Mouse (Mus musculus): ENCODE data around the gene Ptk7. TPM values are rescaled to one million over a fixed set of nuclear protein-coding genes. Genes with fewer than 3 reads are reported as not detected.

The Ptk7 gene
- total and polyA plus RNA-seq, 2 experiments from 2014 or later: 17.2 to 57.9 TPM

GRCm38 (mm10) chr17:46619683-46620357, 9.5 kb downstream of the Ptk7 start:
- no peak for ATAC-seq (ENCODE audit: insufficient read depth, low read depth)
- no peak overlapping the region for H3K9ac ChIP-seq (replicated peaks; ENCODE audit: low read depth, low read length)
- H3K4me1 ChIP-seq (ENCODE audit: control insufficient read depth, insufficient read depth): peaks cover 68% of the 10 kb centered on the region
- 0 out of 2 replicates have a peak overlapping the region, but pooled peaks have one; percentile 5 for H3K27ac ChIP-seq (ENCODE audit: low read depth)
- H3K4me2 ChIP-seq (ENCODE audit: low read depth, low read length): no peak overlapping the region
- TF ChIP-seq EP300 (IDR thresholded peaks at IDR 0.05; ENCODE audit: low read depth) (no peak), CTCF (IDR thresholded peaks at IDR 0.05; ENCODE audit: low read depth) (no peak)
- 45% methylated on average over 16 of the region's 16 CpGs for WGBS
- H3K36me3 ChIP-seq (replicated peaks; ENCODE audit: control insufficient read depth, insufficient read depth, low read length): no peaks in the 10 kb centered on the region
- H3K9me3 ChIP-seq (replicated peaks; ENCODE audit: control insufficient read depth, low read length): no peaks in the 10 kb centered on the region
- DNase-seq (ENCODE audit: low spot score): no peak
- H3K4me3 ChIP-seq (ENCODE audit: low read depth, low read length): no peak overlapping the region
- no peaks in the 10 kb centered on the region for H3K27me3 ChIP-seq (ENCODE audit: control insufficient read depth, insufficient read depth, low read length)

DNA sequence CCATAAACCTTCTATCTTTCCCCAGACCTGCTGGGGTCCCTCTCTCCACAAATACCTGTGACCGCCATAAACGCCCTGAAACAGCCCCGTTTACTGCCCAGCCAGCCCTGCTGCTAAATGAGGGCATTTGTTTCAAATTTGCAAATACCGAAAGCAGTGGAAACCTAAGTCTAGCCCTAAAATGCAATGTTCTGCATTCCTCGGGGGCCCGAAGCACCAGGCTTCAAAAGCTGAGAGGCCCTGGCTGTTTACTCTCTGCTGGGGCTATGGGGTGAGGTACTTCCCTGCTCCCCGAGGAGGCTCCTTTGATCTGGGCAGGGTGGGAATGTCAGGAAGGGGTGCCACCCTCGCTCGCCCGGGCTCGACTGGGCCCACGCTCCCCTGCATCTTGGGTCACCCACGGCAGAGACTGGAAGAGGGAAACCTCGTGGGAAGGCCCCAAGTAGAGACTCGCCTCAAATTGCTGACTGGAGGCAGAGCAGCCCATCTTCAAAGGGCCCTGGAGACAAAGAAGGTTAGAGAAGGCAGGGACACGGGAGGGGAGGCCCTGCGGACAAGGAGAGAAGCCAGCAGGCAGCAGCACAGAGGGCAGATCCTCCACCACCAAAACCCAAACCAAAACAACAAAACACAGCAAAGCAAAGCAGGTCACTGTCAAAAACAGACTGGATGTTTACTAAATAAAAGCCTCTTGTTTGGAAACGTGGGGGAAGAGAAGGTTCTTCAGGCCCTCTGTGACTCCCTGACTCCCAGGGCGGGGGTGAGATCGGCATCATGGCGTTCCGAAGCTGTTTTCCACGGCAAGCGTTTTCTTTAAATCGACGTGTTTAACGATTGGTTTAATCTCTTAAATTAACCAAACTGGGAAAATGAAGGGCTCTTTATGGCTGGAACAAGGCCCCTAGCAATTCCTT, 10.3 kb downstream of the Ptk7 start:
- TF ChIP-seq EP300 (IDR thresholded peaks at IDR 0.05; ENCODE audit: low read depth) (no peak), CTCF (IDR thresholded peaks at IDR 0.05; ENCODE audit: low read depth) (no peak)
- 32% methylated on average over 27 of the region's 27 CpGs for WGBS

DNA sequence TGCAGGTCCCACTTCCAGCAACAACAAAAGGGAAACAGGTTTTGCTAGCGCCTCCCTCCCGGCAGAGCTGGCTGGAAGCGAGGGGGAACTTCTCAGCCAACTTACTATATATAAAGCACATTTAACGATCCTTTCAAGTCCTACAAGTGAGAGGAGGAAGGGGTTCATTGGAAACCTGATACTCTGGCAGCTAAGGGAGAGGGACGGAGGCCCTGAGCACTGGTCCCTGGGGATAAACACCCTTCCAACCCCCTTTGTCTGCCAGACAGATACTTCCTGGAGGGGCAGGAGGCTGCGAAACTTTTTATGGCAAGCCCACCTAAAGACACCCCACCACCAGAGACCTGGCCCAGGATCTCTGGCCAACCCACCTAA, 10.9 kb downstream of the Ptk7 start:
- TF ChIP-seq EP300 (IDR thresholded peaks at IDR 0.05; ENCODE audit: low read depth) (no peak), CTCF (IDR thresholded peaks at IDR 0.05; ENCODE audit: low read depth) (no peak)
- no peaks in the 10 kb centered on the region for H3K9me3 ChIP-seq (replicated peaks; ENCODE audit: control insufficient read depth, low read length)
- no peak overlapping the region for H3K4me3 ChIP-seq (ENCODE audit: low read depth, low read length)
- H3K27ac ChIP-seq (ENCODE audit: low read depth): peak overlapping the region; percentile 53
- peaks cover 58% of the 10 kb centered on the region for H3K4me1 ChIP-seq (ENCODE audit: control insufficient read depth, insufficient read depth)
- 8% methylated on average over 6 of the region's 6 CpGs for WGBS
- H3K36me3 ChIP-seq (replicated peaks; ENCODE audit: control insufficient read depth, insufficient read depth, low read length): no peaks in the 10 kb centered on the region
- peak overlapping the region; percentile 5; the same call in 1 of the 2 replicates for H3K9ac ChIP-seq (replicated peaks; ENCODE audit: low read depth, low read length)
- H3K27me3 ChIP-seq (ENCODE audit: control insufficient read depth, insufficient read depth, low read length): no peaks in the 10 kb centered on the region
- ATAC-seq (ENCODE audit: insufficient read depth, low read depth): no peak
- no peak for DNase-seq (ENCODE audit: low spot score)
- peak overlapping the region; percentile 45 for H3K4me2 ChIP-seq (ENCODE audit: low read depth, low read length)

More for the DNA sequence above, 10.3 kb downstream of the Ptk7 start:
- Histone ChIP-seq H3K27me3 (ENCODE audit: control insufficient read depth, insufficient read depth, low read length) (no peaks in the 10 kb centered on the region), H3K36me3 (replicated peaks; ENCODE audit: control insufficient read depth, insufficient read depth, low read length) (no peaks in the 10 kb centered on the region), H3K4me2 (ENCODE audit: low read depth, low read length) (peak overlapping the region; percentile 45), H3K27ac (ENCODE audit: low read depth) (peak overlapping the region; percentile 53), H3K4me1 (ENCODE audit: control insufficient read depth, insufficient read depth) (peaks cover 60% of the 10 kb centered on the region), H3K9me3 (replicated peaks; ENCODE audit: control insufficient read depth, low read length) (no peaks in the 10 kb centered on the region), H3K9ac (replicated peaks; ENCODE audit: low read depth, low read length) (peak overlapping the region; percentile 5), H3K4me3 (ENCODE audit: low read depth, low read length) (no peak overlapping the region)
- no peak for DNase-seq (ENCODE audit: low spot score)
- ATAC-seq (ENCODE audit: insufficient read depth, low read depth): no peak; the same call in 1 of the 2 replicates

GRCm38 (mm10) chr17:46617799-46618198, 11.5 kb downstream of the Ptk7 start:
- Histone ChIP-seq H3K4me1 (ENCODE audit: control insufficient read depth, insufficient read depth) (peaks cover 60% of the 10 kb centered on the region), H3K27me3 (ENCODE audit: control insufficient read depth, insufficient read depth, low read length) (no peaks in the 10 kb centered on the region), H3K36me3 (replicated peaks; ENCODE audit: control insufficient read depth, insufficient read depth, low read length) (no peaks in the 10 kb centered on the region), H3K27ac (ENCODE audit: low read depth) (peak overlapping the region; percentile 53), H3K9me3 (replicated peaks; ENCODE audit: control insufficient read depth, low read length) (no peaks in the 10 kb centered on the region), H3K4me3 (ENCODE audit: low read depth, low read length) (no peak overlapping the region), H3K4me2 (ENCODE audit: low read depth, low read length) (peak overlapping the region; percentile 45; the same call in 1 of the 2 replicates), H3K9ac (replicated peaks; ENCODE audit: low read depth, low read length) (0 out of 2 replicates have a peak overlapping the region, but pooled peaks have one; percentile 5)
- TF ChIP-seq EP300 (IDR thresholded peaks at IDR 0.05; ENCODE audit: low read depth) (no peak), CTCF (IDR thresholded peaks at IDR 0.05; ENCODE audit: low read depth) (no peak)
- ATAC-seq (ENCODE audit: insufficient read depth, low read depth) (no peak), DNase-seq (ENCODE audit: low spot score) (no peak)
- 55% methylated on average over 12 of the region's 12 CpGs for WGBS

- ATAC-seq (ENCODE audit: insufficient read depth, low read depth) (no peak), DNase-seq (ENCODE audit: low spot score) (no peak)
- no peaks in the 10 kb centered on the region for H3K27me3 ChIP-seq (ENCODE audit: control insufficient read depth, insufficient read depth, low read length)
- no peaks in the 10 kb centered on the region for H3K9me3 ChIP-seq (replicated peaks; ENCODE audit: control insufficient read depth, low read length)
- no peak overlapping the region for H3K9ac ChIP-seq (replicated peaks; ENCODE audit: low read depth, low read length)
- H3K4me1 ChIP-seq (ENCODE audit: control insufficient read depth, insufficient read depth): peaks cover 33% of the 10 kb centered on the region
- H3K36me3 ChIP-seq (replicated peaks; ENCODE audit: control insufficient read depth, insufficient read depth, low read length): no peaks in the 10 kb centered on the region
- TF ChIP-seq EP300 (IDR thresholded peaks at IDR 0.05; ENCODE audit: low read depth) (no peak), CTCF (IDR thresholded peaks at IDR 0.05; ENCODE audit: low read depth) (no peak)
- H3K4me2 ChIP-seq (ENCODE audit: low read depth, low read length): no peak overlapping the region
- H3K27ac ChIP-seq (ENCODE audit: low read depth): 0 out of 2 replicates have a peak overlapping the region, but pooled peaks have one; percentile 4
- 61% methylated on average over 3 of the region's 3 CpGs for WGBS
- no peak overlapping the region for H3K4me3 ChIP-seq (ENCODE audit: low read depth, low read length)
These were observed 16.1 kb downstream of the Ptk7 start for GRCm38 (mm10) chr17:46613229-46613628.

All from heart, postnatal 0 days (tissue).